Mouse (Mus musculus) kidney, embryonic 14.5 days (tissue): ENCODE data around the gene Glrx2. TPM values are rescaled to one million over a fixed set of nuclear protein-coding genes. Genes with fewer than 3 reads are reported as not detected.
"Not testable (repeated sequence)": the region's sequence is repeated elsewhere in the genome, so short reads cannot be mapped to it uniquely, and the experiment has no call there.

ENCODE experiments used
- ATAC-seq: fragments of 200-750 bp; cut with Nextera tagmentation; 2 replicates; pipeline ENCODE4 v1.8.0; 2017; ENCODE audit warnings: moderate number of reproducible peaks, mild to moderate bottlenecking, moderate TSS enrichment, moderate library complexity; ENCODE audit not compliant: low FRiP score, low TSS enrichment
- H3K27ac ChIP-seq: fragments of 300-500 bp; sonication (generic); 2 replicates; pipeline ENCODE4 v1.5.1; 2014; ENCODE audit warnings: low read depth, mild to moderate bottlenecking, low read length, moderate library complexity, mixed read lengths
- H3K27me3 ChIP-seq: fragments of 300-500 bp; sonication (generic); 2 replicates; pipeline ENCODE4 v1.6.1; 2014; ENCODE audit warnings: mild to moderate bottlenecking, low read length; ENCODE audit not compliant: control insufficient read depth, insufficient read depth
- H3K36me3 ChIP-seq: fragments of 300-500 bp; sonication (generic); 2 replicates; pipeline ENCODE4 v1.6.1; 2014; ENCODE audit warnings: low read length, mixed read lengths; ENCODE audit not compliant: control insufficient read depth, insufficient read depth
- H3K4me1 ChIP-seq: fragments of 300-500 bp; sonication (generic); 2 replicates; pipeline ENCODE4 v1.6.1; 2014; ENCODE audit warnings: low read length, mixed read lengths; ENCODE audit not compliant: control insufficient read depth, insufficient read depth
- H3K4me2 ChIP-seq: fragments of 300-500 bp; sonication (generic); replicated peaks from 2 replicates; pipeline ENCODE4 v1.6.1; 2014; ENCODE audit warnings: low read depth, mild to moderate bottlenecking, low read length
- H3K4me3 ChIP-seq: fragments of 300-500 bp; sonication (generic); 2 replicates; pipeline ENCODE4 v1.5.1; 2014; ENCODE audit warnings: mild to moderate bottlenecking, low read length
- H3K9ac ChIP-seq: fragments of 300-500 bp; sonication (generic); 2 replicates; pipeline ENCODE4 v1.6.1; 2014; ENCODE audit warnings: low read depth, mild to moderate bottlenecking, low read length, moderate library complexity
- H3K9me3 ChIP-seq: fragments of 300-500 bp; sonication (generic); 2 replicates; pipeline ENCODE4 v1.6.1; 2016; ENCODE audit warnings: low read length; ENCODE audit not compliant: control insufficient read depth
- WGBS: fragments of 180-500 bp; shearing (Covaris S2); extraction: QIAGEN DNeasy Blood & Tissue Kit; methylation state at CpG from one replicate; pipeline ENCODE4 v1.1.7; 2014; 5-methylcytosine and 5-hydroxymethylcytosine counted together
- polyA plus RNA-seq: library from polyadenylated mRNA; unstranded; fragments of >200 nt; fragmentation: Nextera tagmentation; extraction: Ambion mirVana; gene quantifications from 2 replicates; pipeline ENCODE4 v1.2.1, GENCODE M21; 2014

The Glrx2 gene
- polyA plus RNA-seq, result 74.9 and 76.5 TPM in 2 replicates

DNA sequence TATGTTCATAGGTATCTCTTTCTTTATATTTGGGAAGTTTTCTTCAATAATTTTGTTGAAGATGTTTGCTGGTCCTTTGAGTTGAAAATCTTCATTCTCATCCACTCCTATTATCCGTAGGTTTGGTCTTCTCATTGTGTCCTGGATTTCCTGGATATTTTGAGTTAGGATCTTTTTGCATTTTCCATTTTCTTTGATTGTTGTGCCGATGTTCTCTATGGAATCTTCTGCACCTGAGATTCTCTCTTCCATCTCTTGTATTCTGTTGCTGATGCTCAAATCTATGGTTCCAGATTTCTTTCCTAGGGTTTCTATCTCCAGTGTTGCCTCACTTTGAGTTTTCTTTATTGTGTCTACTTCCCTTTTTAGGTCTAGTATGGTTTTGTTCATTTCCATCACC, at the start of gene Glrx2:
Gene Glrx2, plus strand, starts transcription at position 301 of the 400 bp plus-strand sequence.
- H3K36me3 ChIP-seq, H3K27me3 ChIP-seq, H3K4me3 ChIP-seq, H3K27ac ChIP-seq, H3K4me2 ChIP-seq, H3K4me1 ChIP-seq, H3K9ac ChIP-seq, ATAC-seq, H3K9me3 ChIP-seq: not testable (repeated sequence)
- WGBS, result no CpG with 5 or more reads among the region's 2 CpGs

DNA sequence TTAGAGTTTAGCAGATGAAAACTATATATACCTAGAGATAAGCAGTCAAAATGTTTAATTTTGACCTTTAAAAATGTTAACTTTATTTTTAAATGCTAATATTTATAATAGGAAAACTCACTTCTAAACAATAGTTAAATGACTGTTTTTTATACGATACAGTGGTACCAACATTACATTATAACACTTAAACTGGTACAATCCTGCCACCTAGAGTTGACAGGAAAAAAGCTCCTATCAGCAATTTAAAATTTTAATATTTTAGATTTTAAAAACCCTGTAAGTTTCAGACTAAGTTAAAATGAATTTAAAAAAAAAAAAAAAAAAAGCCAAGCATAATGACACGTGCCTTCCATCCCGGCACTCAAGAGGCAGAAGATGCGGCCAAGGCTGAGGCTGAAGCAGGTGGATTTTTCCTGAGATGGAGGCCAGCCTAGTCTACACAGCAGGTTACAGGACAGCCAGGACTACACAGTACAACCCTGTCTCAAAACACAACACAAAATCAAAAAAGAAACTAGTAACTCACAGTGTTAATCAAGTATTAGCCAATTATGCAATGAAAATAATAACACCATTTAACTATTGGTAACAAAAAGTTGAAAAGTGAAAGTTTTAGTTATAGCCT, 40.3 kb upstream of the Glrx2 start:
- no peak overlapping the region for H3K4me3 ChIP-seq
- peaks cover 38% of the 10 kb centered on the region for H3K36me3 ChIP-seq
- no peak overlapping the region for H3K27ac ChIP-seq
- no peak for ATAC-seq
- 92% methylated on average over 4 of the region's 4 CpGs for WGBS
- H3K27me3 ChIP-seq, result no peaks in the 10 kb centered on the region
- no peaks in the 10 kb centered on the region for H3K9me3 ChIP-seq
- H3K4me1 ChIP-seq, result no peaks in the 10 kb centered on the region
- no peak overlapping the region for H3K9ac ChIP-seq
- H3K4me2 ChIP-seq, result no peak overlapping the region

DNA sequence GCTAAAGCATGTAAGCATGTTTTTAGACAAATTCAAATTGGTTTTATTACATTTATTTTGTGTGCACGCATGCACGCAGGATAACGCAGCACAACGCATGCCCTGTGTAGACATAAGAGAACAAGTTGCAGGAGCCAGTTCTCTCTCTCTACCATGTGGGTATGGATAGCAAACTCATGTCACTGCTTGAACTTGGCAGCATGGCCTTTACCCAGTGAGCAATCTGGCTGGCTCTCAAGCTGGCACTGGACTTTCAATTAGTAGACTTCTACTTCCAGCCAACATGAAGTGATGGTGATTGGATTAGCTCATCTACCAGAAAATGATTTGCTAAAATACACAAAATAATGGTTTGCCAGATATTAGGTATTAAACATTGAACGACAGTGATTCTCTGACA, 35.0 kb upstream of the Glrx2 start:
- 98% methylated on average over 5 of the region's 5 CpGs for WGBS
- no peak for ATAC-seq
- H3K36me3 ChIP-seq, result peaks cover 44% of the 10 kb centered on the region

DNA sequence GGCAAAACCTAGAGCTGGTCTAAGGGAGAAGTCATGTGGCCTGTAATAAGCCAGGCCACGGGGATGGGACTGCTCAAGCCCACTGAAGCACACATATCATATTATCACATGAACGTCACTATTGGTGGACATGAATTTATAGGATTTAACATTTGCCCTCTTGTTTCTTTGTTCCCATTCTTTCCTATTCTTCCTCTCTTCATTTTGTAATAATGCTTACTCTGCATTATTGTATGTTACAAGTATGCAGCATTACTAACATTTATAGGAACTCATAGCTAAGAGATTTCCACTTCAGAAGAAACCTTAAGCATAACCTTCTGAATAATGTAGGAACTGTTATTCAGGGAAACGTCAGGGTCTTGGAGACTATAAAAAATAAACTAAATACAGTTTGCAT, 31.3 kb upstream of the Glrx2 start:
- WGBS, result 89% methylated on average over 3 of the region's 3 CpGs
- H3K27ac ChIP-seq, result no peak overlapping the region
- H3K36me3 ChIP-seq, result peaks cover 53% of the 10 kb centered on the region
- no peak overlapping the region for H3K4me2 ChIP-seq
- no peak for ATAC-seq
- no peaks in the 10 kb centered on the region for H3K27me3 ChIP-seq
- no peaks in the 10 kb centered on the region for H3K4me1 ChIP-seq
- no peaks in the 10 kb centered on the region for H3K9me3 ChIP-seq
- H3K9ac ChIP-seq, result no peak overlapping the region
- H3K4me3 ChIP-seq, result no peak overlapping the region

More for the DNA sequence above, 35.0 kb upstream of the Glrx2 start:
- no peaks in the 10 kb centered on the region for H3K9me3 ChIP-seq
- H3K4me3 ChIP-seq, result no peak overlapping the region
- H3K4me2 ChIP-seq, result no peak overlapping the region
- no peaks in the 10 kb centered on the region for H3K4me1 ChIP-seq
- H3K27ac ChIP-seq, result no peak overlapping the region
- H3K27me3 ChIP-seq, result no peaks in the 10 kb centered on the region
- no peak overlapping the region for H3K9ac ChIP-seq

DNA sequence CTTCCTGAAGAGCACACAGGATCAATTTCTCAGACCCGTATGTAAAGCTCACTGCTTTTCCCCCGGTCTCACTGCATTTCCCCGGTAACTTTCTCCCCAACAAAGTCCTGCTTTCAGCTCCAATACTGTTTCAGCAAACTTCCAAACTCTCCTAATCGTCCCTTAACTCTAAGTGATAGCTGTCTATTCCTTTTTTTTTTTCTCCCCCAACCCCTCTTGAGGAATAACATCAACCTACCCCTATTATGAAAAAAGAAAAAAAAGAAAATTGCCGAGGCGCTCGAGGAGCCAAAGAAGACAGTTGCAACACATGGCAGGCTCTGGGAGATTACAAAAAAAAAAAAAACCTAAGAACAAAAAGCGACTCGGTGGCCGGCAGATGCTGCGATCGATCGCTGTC, 14.4 kb upstream of the Glrx2 start:
- peaks cover 10% of the 10 kb centered on the region; the same call in 1 of the 2 replicates for H3K36me3 ChIP-seq
- no peaks in the 10 kb centered on the region for H3K4me1 ChIP-seq
- ATAC-seq, result no peak
- peak overlapping the region; percentile 93 for H3K9ac ChIP-seq
- peak overlapping the region; percentile 71 for H3K4me2 ChIP-seq
- H3K27me3 ChIP-seq, result no peaks in the 10 kb centered on the region
- H3K9me3 ChIP-seq, result no peaks in the 10 kb centered on the region
- H3K27ac ChIP-seq, result peak overlapping the region; percentile 87; the same call in 1 of the 2 replicates
- H3K4me3 ChIP-seq, result peak overlapping the region; percentile 84
- under 1% methylated on average over 13 of the region's 13 CpGs for WGBS

DNA sequence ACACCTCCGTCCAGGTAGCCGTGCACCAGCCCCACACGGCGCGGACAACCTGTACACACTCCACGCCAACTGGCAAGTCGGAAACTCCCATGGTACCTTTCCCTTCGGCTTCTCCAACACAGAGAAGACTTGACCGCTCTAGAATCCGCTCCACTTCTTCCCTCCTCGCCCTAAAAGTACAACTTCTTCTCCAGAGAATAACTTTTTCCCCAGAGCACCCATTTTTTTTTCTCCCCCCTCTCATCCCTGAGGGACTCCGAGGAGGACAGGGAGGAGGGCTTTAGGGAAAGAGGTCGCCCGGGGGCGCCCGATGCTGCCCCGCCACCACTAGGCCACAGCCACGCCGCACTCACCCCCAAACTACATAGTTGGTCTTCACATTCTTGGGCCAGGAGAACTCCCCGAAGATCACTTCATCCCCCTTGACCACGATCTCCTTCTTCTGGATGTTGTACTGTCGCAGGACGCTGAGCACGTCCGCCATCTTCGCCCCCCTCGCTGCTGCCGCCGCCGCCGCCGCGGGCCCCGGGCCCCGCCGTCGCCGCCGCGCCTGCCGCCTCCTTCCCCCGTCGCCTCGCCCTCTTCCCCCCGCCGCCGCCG, 13.9 kb upstream of the Glrx2 start:
- 1% methylated on average over 33 of the region's 48 CpGs for WGBS
- peak; percentile 72 for ATAC-seq

DNA sequence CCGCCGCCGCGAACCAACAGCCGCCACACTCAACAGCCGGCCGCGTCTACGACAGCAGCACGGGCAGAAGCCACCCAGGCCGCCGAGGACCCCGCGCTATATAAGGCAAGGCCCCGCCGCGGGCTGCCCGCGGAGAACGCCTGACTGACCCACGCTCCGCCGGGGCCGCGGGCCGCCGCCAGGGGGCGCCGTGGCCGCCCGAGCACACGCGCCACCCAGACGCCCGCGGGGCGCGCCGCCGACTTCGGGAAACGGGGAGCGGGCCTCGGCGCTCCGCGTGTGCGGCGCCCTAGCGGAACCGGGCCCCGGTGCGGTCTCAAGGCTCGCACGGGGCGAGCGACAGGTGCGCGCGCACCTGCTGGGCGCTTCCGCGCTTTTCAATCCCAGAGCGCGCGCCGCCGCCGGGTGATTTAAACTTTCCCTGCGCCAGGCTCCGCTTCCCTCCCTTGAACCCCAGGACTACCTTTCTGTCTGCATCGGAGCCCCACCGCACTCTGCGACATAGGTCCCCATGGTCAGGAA, 13.3 kb upstream of the Glrx2 start, which contains the start of gene Cdc73:
Gene Cdc73, minus strand, starts transcription at position 153 of the 522 bp plus-strand sequence.
- peaks cover 4% of the 10 kb centered on the region; the same call in 1 of the 2 replicates for H3K36me3 ChIP-seq
- peak; percentile 99 for ATAC-seq
- no peaks in the 10 kb centered on the region for H3K9me3 ChIP-seq
- peak within 1 kb of the TSS; percentile 84 for H3K4me3 ChIP-seq
- H3K27me3 ChIP-seq, result no peaks in the 10 kb centered on the region
- peak within 1 kb of the TSS; percentile 87 for H3K27ac ChIP-seq
- H3K9ac ChIP-seq, result peak within 1 kb of the TSS; percentile 93
- peak within 1 kb of the TSS; percentile 71 for H3K4me2 ChIP-seq
- WGBS, result 0% methylated on average over 41 of the region's 74 CpGs
- no peaks in the 10 kb centered on the region for H3K4me1 ChIP-seq

More for the DNA sequence above, 13.9 kb upstream of the Glrx2 start:
- peak overlapping the region; percentile 93 for H3K9ac ChIP-seq
- peaks cover 6% of the 10 kb centered on the region; the same call in 1 of the 2 replicates for H3K36me3 ChIP-seq
- peak overlapping the region; percentile 84 for H3K4me3 ChIP-seq
- H3K27me3 ChIP-seq, result no peaks in the 10 kb centered on the region
- peak overlapping the region; percentile 87 for H3K27ac ChIP-seq
- H3K4me1 ChIP-seq, result no peaks in the 10 kb centered on the region
- H3K9me3 ChIP-seq, result no peaks in the 10 kb centered on the region
- peak overlapping the region; percentile 71 for H3K4me2 ChIP-seq

DNA sequence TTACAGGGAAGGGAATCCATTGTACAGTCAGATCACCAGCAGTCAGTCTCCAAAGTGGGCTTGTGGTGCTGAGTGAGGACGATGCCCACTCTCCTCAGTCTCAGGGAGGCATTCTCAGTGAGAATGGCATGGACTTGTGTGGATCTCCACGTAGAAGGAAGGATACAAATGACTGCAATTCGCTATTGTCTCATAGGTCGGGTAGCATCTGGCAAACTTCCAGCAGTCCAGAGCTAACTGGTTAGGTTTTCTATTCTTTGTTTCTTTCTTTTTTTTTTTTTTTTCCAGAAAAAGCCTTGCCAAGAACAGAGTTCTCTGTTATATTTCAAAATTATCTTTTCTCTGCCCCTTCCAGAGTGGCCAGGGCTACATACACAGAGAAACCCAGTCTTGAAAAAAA, 9.1 kb upstream of the Glrx2 start:
- 68% methylated on average over 4 of the region's 4 CpGs for WGBS
- H3K4me1 ChIP-seq, result no peaks in the 10 kb centered on the region
- no peak for ATAC-seq

DNA sequence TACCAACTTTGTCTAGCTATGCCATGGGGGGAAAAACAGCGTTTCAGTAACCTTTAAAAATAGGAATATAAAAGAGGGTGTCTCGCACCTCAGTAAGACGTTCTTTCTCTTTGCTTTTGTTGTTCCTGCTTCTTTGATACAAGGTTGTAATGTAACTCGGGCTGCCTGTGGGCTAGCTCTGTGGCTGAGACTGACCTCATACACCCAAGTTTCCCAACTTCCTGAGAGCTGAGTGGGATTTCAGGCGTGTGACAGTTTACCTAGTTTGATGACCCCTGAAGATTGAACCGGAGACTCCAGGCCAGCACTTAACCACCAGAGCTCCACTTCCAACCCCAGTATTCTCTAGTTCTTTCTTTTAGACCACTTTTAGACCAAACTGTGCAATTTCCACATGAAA, 7.8 kb upstream of the Glrx2 start:
- no peaks in the 10 kb centered on the region for H3K27me3 ChIP-seq
- no peak overlapping the region for H3K4me3 ChIP-seq
- no peak overlapping the region for H3K4me2 ChIP-seq
- H3K4me1 ChIP-seq, result no peaks in the 10 kb centered on the region
- H3K9ac ChIP-seq, result no peak overlapping the region
- H3K9me3 ChIP-seq, result no peaks in the 10 kb centered on the region
- ATAC-seq, result no peak
- H3K27ac ChIP-seq, result no peak overlapping the region
- no peaks in the 10 kb centered on the region for H3K36me3 ChIP-seq
- 65% methylated on average over 6 of the region's 6 CpGs for WGBS

More for the DNA sequence above, 9.1 kb upstream of the Glrx2 start:
- H3K4me2 ChIP-seq, result no peak overlapping the region
- H3K9ac ChIP-seq, result no peak overlapping the region
- H3K27ac ChIP-seq, result no peak overlapping the region
- no peaks in the 10 kb centered on the region for H3K36me3 ChIP-seq
- no peak overlapping the region for H3K4me3 ChIP-seq
- H3K27me3 ChIP-seq, result no peaks in the 10 kb centered on the region
- H3K9me3 ChIP-seq, result no peaks in the 10 kb centered on the region
